ENCODE assay signal across 25 mouse cellular contexts in genomic region chr15:12583051-12583450, GRCm38 (mm10).
DNase-seq lines count a peak whose midpoint lies in the region; ATAC-seq lines count a peak whose summit lies in the region.
"Had no signal": no experiment of that assay in that cellular context is flagged by ENCODE, and none has a peak within 500 bp of the region (broad histone marks: within the 10 kb centered on the region; RNA-seq: fewer than 3 reads in every experiment).

No protein-coding gene starts in this region.

- H3K4me1 ChIP-seq in intestine, embryonic 16.5 days (ENCODE audit: control insufficient read depth, insufficient read depth, low read length), result no peaks in the 10 kb centered on the region
- H3K4me1 ChIP-seq in heart, embryonic 10.5 days, result no peaks in the 10 kb centered on the region
- H3K4me1 ChIP-seq: embryonic facial prominence, embryonic 10.5 days; forebrain, embryonic 12.5 days; heart, embryonic 13.5 days had no signal

- peak; percentile 33 to 48 for DNase-seq in kidney, adult 8-10 months
- no peak for DNase-seq in kidney, adult 18-20 months
- DNase-seq in kidney, postnatal 36 days, result peak; percentile 32 to 56
- no peak for DNase-seq in kidney, postnatal 10 days
- DNase-seq in yolk sac, embryonic 10.5 days (ENCODE audit: low spot score), result peak; percentile 60
- DNase-seq in heart, embryonic 10.5 days (ENCODE audit: low spot score), result no peak
- DNase-seq: adrenal gland, adult 2 months; cerebellum, adult 11 months; cerebellum, adult 2 months; cerebellum, adult 9-11 months; cerebellum, postnatal 36 days; embryo, embryonic 11 days; gastrocnemius, postnatal 25 days; heart, adult 18-20 months; heart, postnatal 14 days; heart, postnatal 4 days had no signal

- no peak overlapping the region for H3K4me3 ChIP-seq in intestine, embryonic 16.5 days (ENCODE audit: low read length)
- H3K4me3 ChIP-seq in heart, embryonic 10.5 days, result no peak overlapping the region
- H3K4me3 ChIP-seq: embryonic facial prominence, embryonic 10.5 days; embryonic facial prominence, embryonic 13.5 days; erythroblast, embryonic 14.5 days; forebrain, embryonic 12.5 days; forebrain, embryonic 15.5 days; heart, embryonic 13.5 days had no signal

- H3K27ac ChIP-seq in intestine, embryonic 16.5 days (ENCODE audit: low read length), result no peak overlapping the region
- no peak overlapping the region for H3K27ac ChIP-seq in heart, embryonic 10.5 days
- H3K27ac ChIP-seq: embryonic facial prominence, embryonic 10.5 days; embryonic facial prominence, embryonic 13.5 days; forebrain, embryonic 12.5 days; forebrain, embryonic 15.5 days; heart, embryonic 13.5 days; hindbrain, embryonic 14.5 days had no signal

- no peak overlapping the region for H3K9ac ChIP-seq in intestine, embryonic 16.5 days (ENCODE audit: low read depth, low read length)
- H3K9ac ChIP-seq: embryonic facial prominence, embryonic 13.5 days; forebrain, embryonic 12.5 days; forebrain, embryonic 15.5 days; heart, embryonic 13.5 days; hindbrain, embryonic 14.5 days had no signal

- H3K4me2 ChIP-seq in intestine, embryonic 16.5 days (ENCODE audit: low read depth, low read length), result no peak overlapping the region
- H3K4me2 ChIP-seq: embryonic facial prominence, embryonic 13.5 days; forebrain, embryonic 12.5 days; forebrain, embryonic 15.5 days; heart, embryonic 13.5 days; hindbrain, embryonic 14.5 days had no signal

- no peaks in the 10 kb centered on the region for H3K9me3 ChIP-seq in intestine, embryonic 16.5 days (ENCODE audit: control insufficient read depth, low read length)
- no peaks in the 10 kb centered on the region for H3K9me3 ChIP-seq in heart, embryonic 10.5 days
- H3K9me3 ChIP-seq: embryonic facial prominence, embryonic 10.5 days; embryonic facial prominence, embryonic 13.5 days; forebrain, embryonic 12.5 days; forebrain, embryonic 15.5 days; heart, embryonic 13.5 days had no signal

- no peaks in the 10 kb centered on the region for H3K36me3 ChIP-seq in intestine, embryonic 16.5 days (ENCODE audit: control insufficient read depth, insufficient read depth, low read length)
- H3K36me3 ChIP-seq in heart, embryonic 10.5 days, result no peaks in the 10 kb centered on the region
- H3K36me3 ChIP-seq: embryonic facial prominence, embryonic 10.5 days; embryonic facial prominence, embryonic 13.5 days; forebrain, embryonic 12.5 days; forebrain, embryonic 15.5 days; heart, embryonic 13.5 days had no signal

- WGBS in intestine, embryonic 16.5 days, result 54% methylated on average over 3 of the region's 3 CpGs
- 79% methylated on average over 3 of the region's 3 CpGs for WGBS in heart, embryonic 10.5 days

- H3K27me3 ChIP-seq in intestine, embryonic 16.5 days (replicated peaks; ENCODE audit: control insufficient read depth, insufficient read depth, low read length), result no peaks in the 10 kb centered on the region
- H3K27me3 ChIP-seq in heart, embryonic 10.5 days (ENCODE audit: insufficient read depth, poor library complexity, severe bottlenecking), result no peaks in the 10 kb centered on the region
- H3K27me3 ChIP-seq: forebrain, embryonic 12.5 days; forebrain, embryonic 15.5 days had no signal

- ATAC-seq in intestine, embryonic 16.5 days, result peak; percentile 86
- ATAC-seq: CD4-positive, CD25-positive, alpha-beta regulatory T cell, adult 4 months; forebrain, embryonic 15.5 days had no signal

Comparison
In these comparisons a context has a peak if more than half of its experiments do, and no peak if none do; other contexts are left out.
1. DNase-seq: peak in kidney, adult 8-10 months (2 of 2), kidney, postnatal 36 days (2 of 2) and yolk sac, embryonic 10.5 days (single experiment); none in kidney, adult 18-20 months (single experiment), kidney, postnatal 10 days (single experiment) and heart, embryonic 10.5 days (single experiment).